Mouse (Mus musculus) midbrain, embryonic 13.5 days (tissue): ENCODE results near the gene Fam129c. TPM values are rescaled to one million over a fixed set of nuclear protein-coding genes. Genes with fewer than 3 reads are reported as not detected.

ENCODE experiments used
- ATAC-seq: fragments of 200-750 bp; cut with Nextera tagmentation; 2 replicates; pipeline ENCODE4 v1.8.0; 2017; ENCODE audit warnings: mild to moderate bottlenecking, moderate TSS enrichment, moderate library complexity
- H3K27ac ChIP-seq: fragments of 300-500 bp; sonication (generic); 2 replicates; pipeline ENCODE4 v1.5.1; 2015; ENCODE audit warnings: inconsistent platforms, mild to moderate bottlenecking, moderate library complexity
- H3K27me3 ChIP-seq: fragments of 300-500 bp; sonication (generic); 2 replicates; pipeline ENCODE4 v1.6.1; 2015; ENCODE audit warnings: mild to moderate bottlenecking, inconsistent platforms
- H3K36me3 ChIP-seq: fragments of 300-500 bp; sonication (generic); 2 replicates; pipeline ENCODE4 v1.6.1; 2015; ENCODE audit warnings: mild to moderate bottlenecking, inconsistent platforms
- H3K4me1 ChIP-seq: fragments of 300-500 bp; sonication (generic); replicated peaks from 2 replicates; pipeline ENCODE4 v1.6.1; 2015; ENCODE audit warnings: inconsistent platforms
- H3K4me2 ChIP-seq: fragments of 300-500 bp; sonication (generic); replicated peaks from 2 replicates; pipeline ENCODE4 v1.6.1; 2015; ENCODE audit warnings: moderate library complexity, mild to moderate bottlenecking, inconsistent platforms
- H3K4me3 ChIP-seq: fragments of 300-500 bp; sonication (generic); replicated peaks from 2 replicates; pipeline ENCODE4 v1.5.1; 2015; ENCODE audit warnings: mild to moderate bottlenecking, inconsistent platforms
- H3K9ac ChIP-seq: fragments of 300-500 bp; sonication (generic); replicated peaks from 2 replicates; pipeline ENCODE4 v1.6.1; 2015; ENCODE audit warnings: mild to moderate bottlenecking, inconsistent platforms
- H3K9me3 ChIP-seq: fragments of 300-500 bp; sonication (generic); 2 replicates; pipeline ENCODE4 v1.6.1; 2016; ENCODE audit warnings: mild to moderate bottlenecking, inconsistent platforms
- WGBS: fragments of 180-500 bp; shearing (Covaris S2); methylation state at CpG from one replicate; pipeline ENCODE4 v1.1.7; 2015; 5-methylcytosine and 5-hydroxymethylcytosine counted together
- polyA plus RNA-seq: library from polyadenylated mRNA; unstranded; fragments of >200 nt; fragmentation: Nextera tagmentation; extraction: Ambion mirVana; gene quantifications from 2 replicates; pipeline ENCODE4 v1.2.1, GENCODE M21; 2015

Gene Fam129c
- polyA plus RNA-seq, 1 experiment from 2014 or later: 7.5 TPM

GRCm38 (mm10) chr8:71566501-71566900 lies 30.9 kb upstream of the Fam129c start, which contains the start of gene Nxnl1:
Nxnl1 (minus strand) TSS chr8:71566601.
- Histone ChIP-seq H3K4me2 (no peak within 1 kb of the TSS), H3K27ac (no peak within 1 kb of the TSS), H3K4me1 (peaks cover 28% of the 10 kb centered on the region), H3K36me3 (no peaks in the 10 kb centered on the region), H3K27me3 (peaks cover 45% of the 10 kb centered on the region), H3K9me3 (peaks cover 4% of the 10 kb centered on the region; the same call in 1 of the 2 replicates), H3K9ac (no peak within 1 kb of the TSS), H3K4me3 (no peak within 1 kb of the TSS)
- ATAC-seq: no peak
- WGBS: 49% methylated on average over 3 of the region's 3 CpGs

- ATAC-seq: no peak
- WGBS: 79% methylated on average over 7 of the region's 7 CpGs
- H3K9me3 ChIP-seq: peaks cover 4% of the 10 kb centered on the region; the same call in 1 of the 2 replicates
- H3K36me3 ChIP-seq: no peaks in the 10 kb centered on the region
- H3K27ac ChIP-seq: no peak overlapping the region
- no peak overlapping the region for H3K9ac ChIP-seq
- peaks cover 34% of the 10 kb centered on the region for H3K27me3 ChIP-seq
- no peak overlapping the region for H3K4me2 ChIP-seq
- H3K4me1 ChIP-seq: peaks cover 36% of the 10 kb centered on the region
- no peak overlapping the region for H3K4me3 ChIP-seq
Observed at GRCm38 (mm10) chr8:71567587-71567986, 29.9 kb upstream of the Fam129c start.

- Histone ChIP-seq H3K9ac (peak within 1 kb of the TSS; percentile 78), H3K4me2 (peak within 1 kb of the TSS; percentile 82), H3K36me3 (no peaks in the 10 kb centered on the region), H3K4me1 (peaks cover 40% of the 10 kb centered on the region), H3K9me3 (peaks cover 4% of the 10 kb centered on the region; the same call in 1 of the 2 replicates), H3K4me3 (peak within 1 kb of the TSS; percentile 68), H3K27ac (peak within 1 kb of the TSS; percentile 80), H3K27me3 (peaks cover 25% of the 10 kb centered on the region)
- ATAC-seq: peak; percentile 3; the same call in 1 of the 2 replicates
- WGBS: 11% methylated on average over 13 of the region's 13 CpGs
Observed at GRCm38 (mm10) chr8:71568387-71568937, 29.0 kb upstream of the Fam129c start, which contains the start of gene Slc27a1. Slc27a1 (plus strand) TSS chr8:71568882.

GRCm38 (mm10) chr8:71568941-71569340 lies 28.5 kb upstream of the Fam129c start:
- Histone ChIP-seq H3K9me3 (peaks cover 3% of the 10 kb centered on the region; the same call in 1 of the 2 replicates), H3K27ac (peak overlapping the region; percentile 80), H3K4me3 (peak overlapping the region; percentile 68), H3K9ac (peak overlapping the region; percentile 78), H3K27me3 (peaks cover 22% of the 10 kb centered on the region), H3K36me3 (no peaks in the 10 kb centered on the region), H3K4me2 (peak overlapping the region; percentile 82), H3K4me1 (peaks cover 40% of the 10 kb centered on the region)
- 13% methylated on average over 6 of the region's 6 CpGs for WGBS
- ATAC-seq: peak; percentile 0; the same call in 1 of the 2 replicates

- Histone ChIP-seq H3K4me2 (peak overlapping the region; percentile 82), H3K4me3 (peak overlapping the region; percentile 68), H3K27me3 (peaks cover 20% of the 10 kb centered on the region), H3K36me3 (no peaks in the 10 kb centered on the region), H3K9ac (peak overlapping the region; percentile 78), H3K4me1 (peaks cover 43% of the 10 kb centered on the region), H3K27ac (peak overlapping the region; percentile 80), H3K9me3 (no peaks in the 10 kb centered on the region)
- ATAC-seq: peak; percentile 87
- WGBS: under 1% methylated on average over 51 of the region's 51 CpGs
Observed at GRCm38 (mm10) chr8:71569366-71570290, 27.8 kb upstream of the Fam129c start.

GRCm38 (mm10) chr8:71570291-71570954 lies 27.0 kb upstream of the Fam129c start:
- H3K9me3 ChIP-seq: no peaks in the 10 kb centered on the region
- H3K4me3 ChIP-seq: peak overlapping the region; percentile 68
- H3K27ac ChIP-seq: peak overlapping the region; percentile 80
- peaks cover 43% of the 10 kb centered on the region for H3K4me1 ChIP-seq
- ATAC-seq: peak; percentile 89
- H3K36me3 ChIP-seq: no peaks in the 10 kb centered on the region
- whole genome bisulfite sequencing: under 1% methylated on average over 41 of the region's 41 CpGs
- H3K4me2 ChIP-seq: peak overlapping the region; percentile 82
- peaks cover 20% of the 10 kb centered on the region for H3K27me3 ChIP-seq
- H3K9ac ChIP-seq: peak overlapping the region; percentile 78

- no peak overlapping the region for H3K9ac ChIP-seq
- peak overlapping the region; percentile 82; the same call in 1 of the 2 replicates for H3K4me2 ChIP-seq
- no peaks in the 10 kb centered on the region for H3K9me3 ChIP-seq
- WGBS: 85% methylated on average over 2 of the region's 2 CpGs
- H3K27ac ChIP-seq: peak overlapping the region; percentile 52; the same call in 1 of the 2 replicates
- no peaks in the 10 kb centered on the region for H3K36me3 ChIP-seq
- peaks cover 43% of the 10 kb centered on the region for H3K4me1 ChIP-seq
- peaks cover 18% of the 10 kb centered on the region for H3K27me3 ChIP-seq
- no peak for ATAC-seq
- H3K4me3 ChIP-seq: no peak overlapping the region
Observed at GRCm38 (mm10) chr8:71572077-71572476, 25.4 kb upstream of the Fam129c start.

GRCm38 (mm10) chr8:71572847-71573633 lies 24.4 kb upstream of the Fam129c start:
- WGBS: 76% methylated on average over 9 of the region's 9 CpGs
- H3K27me3 ChIP-seq: peaks cover 10% of the 10 kb centered on the region; the same call in 1 of the 2 replicates
- H3K4me3 ChIP-seq: no peak overlapping the region
- no peak for ATAC-seq
- H3K9me3 ChIP-seq: no peaks in the 10 kb centered on the region
- H3K4me2 ChIP-seq: peak overlapping the region; percentile 82
- H3K9ac ChIP-seq: peak overlapping the region; percentile 25
- no peaks in the 10 kb centered on the region for H3K36me3 ChIP-seq
- peak overlapping the region; percentile 60 for H3K27ac ChIP-seq
- peaks cover 43% of the 10 kb centered on the region for H3K4me1 ChIP-seq

- H3K27me3 ChIP-seq: no peaks in the 10 kb centered on the region
- no peak overlapping the region for H3K27ac ChIP-seq
- no peak overlapping the region for H3K4me3 ChIP-seq
- H3K9ac ChIP-seq: 0 out of 2 replicates have a peak overlapping the region, but pooled peaks have one; percentile 8
- H3K4me2 ChIP-seq: no peak overlapping the region
- WGBS: 84% methylated on average over 7 of the region's 7 CpGs
- H3K4me1 ChIP-seq: peaks cover 36% of the 10 kb centered on the region
- H3K36me3 ChIP-seq: peaks cover 2% of the 10 kb centered on the region; the same call in 1 of the 2 replicates
- no peaks in the 10 kb centered on the region for H3K9me3 ChIP-seq
- no peak for ATAC-seq
Observed at GRCm38 (mm10) chr8:71574426-71574825, 23.0 kb upstream of the Fam129c start.

- ATAC-seq: no peak
- H3K36me3 ChIP-seq: peaks cover 6% of the 10 kb centered on the region; the same call in 1 of the 2 replicates
- H3K27me3 ChIP-seq: no peaks in the 10 kb centered on the region
- no peak overlapping the region for H3K4me2 ChIP-seq
- no peak overlapping the region for H3K27ac ChIP-seq
- H3K4me1 ChIP-seq: peaks cover 41% of the 10 kb centered on the region
- no peak overlapping the region for H3K4me3 ChIP-seq
- no peak overlapping the region for H3K9ac ChIP-seq
- no peaks in the 10 kb centered on the region for H3K9me3 ChIP-seq
- WGBS: 67% methylated on average over 1 of the region's 1 CpGs
Observed at GRCm38 (mm10) chr8:71575020-71575419, 22.4 kb upstream of the Fam129c start.

GRCm38 (mm10) chr8:71577856-71578387 lies 19.5 kb upstream of the Fam129c start:
- ATAC-seq: no peak
- 85% methylated on average over 4 of the region's 4 CpGs for WGBS

More at GRCm38 (mm10) chr8:71577856-71578387, 19.5 kb upstream of the Fam129c start:
- no peak overlapping the region; the same call in 1 of the 2 replicates for H3K27ac ChIP-seq
- H3K4me3 ChIP-seq: no peak overlapping the region
- peaks cover 29% of the 10 kb centered on the region for H3K36me3 ChIP-seq
- H3K9ac ChIP-seq: no peak overlapping the region
- peaks cover 24% of the 10 kb centered on the region for H3K4me1 ChIP-seq
- no peaks in the 10 kb centered on the region for H3K27me3 ChIP-seq
- H3K4me2 ChIP-seq: no peak overlapping the region
- no peaks in the 10 kb centered on the region for H3K9me3 ChIP-seq
